Mouse (Mus musculus) adrenal gland, adult (tissue): Measurements from ENCODE around the gene Doc2a.
"Not testable (repeated sequence)": the region's sequence is repeated elsewhere in the genome, so short reads cannot be mapped to it uniquely, and the experiment has no call there.

Experiments
- DNase-seq, 2 experiments: peaks; one replicate each; pipeline ENCODE4 v3.0.0; 2022 to 2023; ENCODE audit warnings: low spot score in 1 of 2; ENCODE audit not compliant: inconsistent age in 2 of 2

Gene Doc2a

DNA sequence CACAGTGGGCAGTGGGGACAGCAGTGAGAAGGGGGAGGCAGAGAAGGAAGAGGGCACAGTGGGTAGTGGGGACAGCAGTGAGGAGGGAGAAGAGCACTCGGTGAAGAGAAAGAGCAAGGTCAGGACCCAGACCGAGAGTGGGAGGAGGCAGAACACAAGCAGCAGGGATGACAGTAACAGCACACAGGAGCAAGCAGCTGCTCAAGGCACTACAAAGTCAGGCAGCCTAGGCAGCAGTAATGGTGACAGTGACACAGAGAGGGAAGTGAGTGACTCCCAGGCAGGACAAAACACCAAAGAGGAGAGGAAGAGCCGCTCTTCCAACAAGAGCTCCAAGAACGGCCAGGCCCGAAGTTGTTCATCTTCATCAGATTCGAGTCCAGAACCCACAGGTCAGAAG lies 16.6 kb downstream of the Doc2a start:
- no peak for DNase-seq

DNA sequence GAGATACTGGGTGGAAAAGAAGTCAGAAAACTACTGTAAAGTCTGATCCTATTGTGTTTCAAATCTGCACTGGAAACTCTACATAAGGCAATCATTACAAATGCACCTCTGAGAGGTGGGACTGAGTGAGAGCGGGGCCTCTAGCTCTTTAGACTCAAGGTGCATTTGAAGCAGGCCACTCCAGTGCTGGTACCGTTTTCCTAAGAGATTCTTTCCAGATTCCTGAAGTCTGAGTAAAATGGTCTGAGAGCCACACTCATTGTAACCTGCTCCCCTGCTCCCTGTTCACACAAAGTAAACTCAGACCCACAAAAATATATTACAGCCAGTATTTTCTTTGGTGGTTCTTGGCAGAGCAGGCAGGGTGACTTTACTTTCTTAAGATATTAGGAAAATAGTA lies 20.3 kb downstream of the Doc2a start:
- DNase-seq: no peak

DNA sequence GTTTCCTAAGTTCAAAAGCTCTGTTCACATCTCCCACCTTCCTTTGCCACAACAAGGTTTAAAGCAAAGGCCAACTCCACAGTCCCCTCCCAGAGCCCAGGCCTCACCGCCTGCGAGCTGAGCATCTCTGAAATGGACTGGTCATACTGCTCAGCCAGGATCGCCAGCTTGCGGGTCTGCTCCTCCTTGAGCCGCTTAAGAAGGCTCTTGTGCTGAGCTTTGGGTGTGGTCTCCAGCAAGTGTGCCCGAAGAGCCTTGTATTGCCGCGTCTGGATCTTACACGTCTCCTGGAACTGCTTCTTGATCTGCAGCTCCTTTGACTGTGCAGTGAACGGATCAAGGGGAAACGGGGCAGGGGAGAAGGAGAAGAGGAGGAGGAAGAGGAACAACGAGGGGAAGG lies 20.8 kb downstream of the Doc2a start:
- no peak for DNase-seq

DNA sequence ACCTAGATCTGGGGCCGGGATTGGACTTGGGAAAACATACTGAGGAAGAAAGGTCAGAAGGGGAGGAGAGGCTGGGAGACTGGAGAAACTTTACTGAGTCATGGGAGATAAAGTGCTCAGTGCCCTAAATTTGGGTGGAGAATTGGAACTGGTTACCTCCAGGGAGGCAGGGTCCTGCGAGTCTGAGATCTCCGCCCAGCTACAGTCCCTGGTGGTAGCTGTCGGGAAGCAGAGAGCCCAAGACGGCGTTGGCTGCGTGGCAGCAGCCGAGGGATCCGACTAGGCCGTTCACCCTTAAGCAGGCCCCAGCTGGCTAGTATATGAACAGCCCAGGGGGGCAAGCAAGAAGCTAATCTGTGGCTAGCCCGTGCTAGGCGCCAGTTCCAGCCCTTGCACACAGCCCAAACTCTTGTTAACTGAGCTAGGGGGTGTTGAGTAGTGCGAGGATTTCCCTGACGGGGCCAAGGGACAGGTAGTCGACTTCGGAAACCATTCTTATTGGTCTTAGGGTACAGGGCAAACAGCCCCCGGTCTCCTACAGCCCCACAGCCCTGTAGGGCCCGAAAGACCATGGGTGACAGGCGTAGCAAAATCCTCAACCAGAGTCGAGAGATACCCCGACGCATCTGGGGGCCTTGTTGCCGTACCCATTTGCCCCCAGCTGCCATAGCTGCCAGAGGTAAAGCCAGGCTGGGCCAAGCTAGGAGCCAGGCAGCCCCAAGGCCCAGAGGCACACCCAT lies 22.7 kb downstream of the Doc2a start:
- DNase-seq: peak in 1 of 2 experiments; percentile 22

DNA sequence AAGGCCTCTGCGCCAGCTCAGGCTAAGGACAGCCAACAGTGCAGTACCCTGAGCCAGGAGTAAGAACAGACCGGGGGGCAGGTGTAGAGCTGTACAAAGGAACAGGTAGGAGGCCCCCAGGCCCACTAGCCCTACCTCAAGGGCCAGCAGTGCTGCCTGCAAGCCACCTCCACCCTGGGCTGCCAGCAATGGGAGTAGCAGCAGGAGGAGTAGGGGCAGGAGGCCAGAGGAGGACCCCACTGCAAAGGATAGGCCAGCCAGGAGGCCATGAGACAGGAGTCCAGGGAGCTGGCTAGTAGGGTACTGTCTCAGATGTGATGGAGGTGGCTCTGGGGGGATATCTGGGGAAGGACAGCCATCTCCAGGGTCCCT lies 23.3 kb downstream of the Doc2a start:
- DNase-seq: peak in 1 of 2 experiments; percentile 25

DNA sequence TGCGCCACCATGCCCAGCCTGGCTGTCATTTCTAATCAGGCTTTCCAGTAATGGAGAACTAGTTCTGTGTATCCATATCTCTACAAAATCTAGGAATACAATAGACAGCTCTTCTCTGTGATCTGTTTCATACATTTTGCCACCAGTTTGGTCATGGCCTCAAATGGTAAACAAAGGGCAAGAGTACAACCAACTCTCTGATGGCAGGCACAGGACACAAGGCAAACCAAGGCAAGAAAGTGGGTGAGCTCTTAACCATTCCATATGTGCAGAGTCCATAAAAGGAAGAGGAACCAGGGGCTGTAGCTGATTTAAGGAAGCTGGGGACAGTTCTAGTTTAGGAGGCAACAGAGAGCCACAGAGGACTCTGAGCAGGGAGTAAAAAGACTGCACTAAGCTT lies 30.0 kb downstream of the Doc2a start:
- DNase-seq: no peak

DNA sequence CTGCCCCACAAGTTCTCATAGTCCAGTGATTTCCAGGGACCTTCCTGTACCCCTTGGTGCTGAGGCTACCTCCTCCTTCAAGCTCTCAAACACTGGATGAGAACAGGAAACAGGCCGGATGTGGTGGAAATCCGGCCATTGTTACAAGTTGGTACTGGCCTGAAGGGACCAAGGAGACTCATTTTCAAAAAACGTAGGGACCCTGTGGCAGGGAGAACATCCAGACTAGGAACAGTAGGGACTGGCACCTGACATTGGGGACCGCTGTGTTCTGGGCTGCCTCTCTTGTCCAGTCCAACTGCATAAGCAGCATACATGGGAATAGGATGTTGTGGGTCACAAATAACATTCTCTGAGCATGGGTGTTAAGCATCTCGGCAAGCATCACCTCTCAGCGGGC lies 33.8 kb downstream of the Doc2a start:
- peak; percentile 44 to 72 for DNase-seq

DNA sequence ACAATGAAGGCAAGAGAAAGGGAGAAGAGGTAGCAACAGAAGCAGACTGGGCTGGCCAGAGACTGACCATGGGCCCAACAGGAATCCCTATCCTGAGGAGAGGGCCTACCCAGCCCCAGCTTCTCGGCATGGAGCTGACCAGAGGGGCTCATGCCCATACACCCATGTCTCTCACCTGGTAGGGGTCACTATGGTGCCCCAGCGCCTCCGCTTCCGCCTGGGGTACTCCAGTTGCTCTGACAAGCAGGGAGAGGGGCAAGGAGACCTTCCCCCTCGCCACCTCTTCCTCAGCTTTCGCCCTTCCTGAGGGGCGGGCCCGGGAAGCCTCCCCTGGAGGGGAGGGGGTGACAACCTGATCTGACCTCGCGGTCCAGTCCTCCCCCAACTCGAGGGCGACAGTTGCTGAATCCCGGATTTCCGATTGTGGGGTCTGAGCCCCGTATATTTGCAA lies 36.5 kb downstream of the Doc2a start:
- peak; percentile 57 to 75 for DNase-seq

DNA sequence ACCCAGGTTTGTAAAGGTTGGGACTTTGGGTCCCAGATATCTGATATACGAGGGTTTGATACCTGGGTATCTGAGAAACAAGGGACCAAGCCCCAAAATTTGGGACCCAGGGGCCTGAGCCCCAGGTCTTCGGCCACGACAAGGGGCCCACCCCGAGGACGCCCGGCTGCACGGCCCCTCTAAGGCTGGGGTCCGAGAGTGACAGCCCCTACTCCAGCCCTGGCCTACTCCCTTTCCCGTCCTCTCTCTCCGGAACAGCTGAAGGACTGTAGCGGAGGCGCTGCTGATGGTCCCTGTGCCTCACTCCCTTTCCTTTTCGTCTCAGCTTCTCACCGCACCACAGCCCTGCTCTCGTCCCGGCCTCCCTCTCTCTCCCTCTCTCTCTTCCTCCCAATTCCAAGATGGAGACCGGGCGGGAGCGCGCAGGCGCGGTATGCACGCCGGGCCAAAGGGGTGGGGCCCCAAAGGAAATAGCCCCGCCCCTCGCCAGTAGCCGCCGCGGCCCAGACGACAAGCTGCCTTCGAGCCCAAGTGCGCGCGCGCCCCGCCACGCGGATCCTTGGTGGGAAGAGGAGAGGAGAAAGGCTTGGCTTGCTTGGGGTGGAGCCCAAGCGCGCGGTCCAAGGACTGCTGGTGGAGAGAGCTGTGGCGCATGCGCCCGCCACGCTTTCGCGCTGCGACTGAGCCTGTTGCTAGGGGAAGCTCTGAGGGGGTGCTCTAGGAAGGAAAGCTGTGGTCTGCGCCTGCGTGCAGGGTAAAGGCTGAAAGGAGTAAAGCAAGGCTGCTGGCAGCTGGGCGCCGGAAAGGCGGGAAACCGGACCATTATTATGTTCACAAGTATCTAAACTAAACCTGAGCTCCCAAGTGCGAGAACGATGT lies 37.3 kb downstream of the Doc2a start, which contains the start of gene Taok2:
Taok2 (minus strand) TSS at position 418 of the 879 bp plus-strand sequence.
- peak; percentile 99 to 100 for DNase-seq

DNA sequence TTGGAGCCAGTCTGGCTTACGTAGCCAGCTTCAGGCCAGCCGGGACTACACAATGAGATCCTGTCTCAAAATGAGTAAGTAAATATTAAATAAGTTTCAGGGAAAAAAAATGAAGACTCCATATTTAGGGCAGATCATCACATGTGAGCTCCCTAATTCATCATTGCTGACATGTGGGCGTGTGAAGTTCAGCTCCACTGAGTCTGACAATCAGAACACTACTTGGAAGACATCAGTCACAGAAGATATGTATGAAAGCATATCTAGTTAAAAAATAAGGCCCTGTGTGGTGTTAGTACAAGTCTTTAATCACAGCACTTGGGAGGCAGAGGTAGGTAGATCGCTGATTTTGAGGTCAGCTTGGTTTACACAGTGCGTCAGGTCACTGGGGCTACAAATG lies 40.1 kb downstream of the Doc2a start:
- peak in 1 of 2 experiments; percentile 18 for DNase-seq

DNA sequence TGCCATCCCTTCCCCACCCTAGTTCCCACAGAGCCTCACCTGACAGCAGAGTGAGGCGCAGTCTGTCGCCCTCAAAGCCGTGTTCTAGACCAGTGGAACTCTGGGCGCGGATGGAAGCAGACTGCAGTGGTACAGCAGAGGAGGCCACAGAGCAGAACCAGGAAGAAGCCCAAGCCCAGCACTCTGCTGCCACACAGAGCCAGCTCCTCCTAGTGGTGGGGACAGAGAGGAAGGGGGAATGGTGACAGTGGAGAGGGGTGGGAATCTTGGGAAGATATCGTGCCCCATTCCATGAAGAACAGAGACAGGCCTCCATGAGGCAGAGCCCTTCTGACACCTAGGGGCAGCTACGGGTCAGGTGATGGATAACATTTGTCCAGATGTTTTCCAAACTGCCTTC lies 41.6 kb downstream of the Doc2a start:
- peak in 1 of 2 experiments; percentile 58 for DNase-seq

DNA sequence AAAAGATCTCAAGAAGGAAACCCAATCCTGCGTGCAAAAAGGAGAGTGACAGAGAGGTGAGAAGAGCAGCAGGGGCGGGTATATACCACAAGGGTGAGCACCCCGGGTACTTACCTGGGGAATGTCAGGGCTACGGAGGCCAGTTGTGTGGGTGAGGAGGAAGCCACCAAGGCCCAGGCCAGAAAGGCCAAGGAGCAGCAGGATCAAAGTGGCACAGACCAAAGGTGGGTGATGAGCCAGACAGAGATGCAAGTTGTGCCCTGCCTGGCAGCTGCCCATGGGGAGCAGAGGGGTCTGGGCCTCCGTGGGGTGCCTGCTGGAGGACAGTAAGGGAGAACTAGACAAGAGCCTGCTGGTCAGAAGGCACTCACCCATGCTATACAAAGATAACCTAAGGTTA lies 49.7 kb downstream of the Doc2a start:
- peak in 1 of 2 experiments; percentile 48 for DNase-seq

DNA sequence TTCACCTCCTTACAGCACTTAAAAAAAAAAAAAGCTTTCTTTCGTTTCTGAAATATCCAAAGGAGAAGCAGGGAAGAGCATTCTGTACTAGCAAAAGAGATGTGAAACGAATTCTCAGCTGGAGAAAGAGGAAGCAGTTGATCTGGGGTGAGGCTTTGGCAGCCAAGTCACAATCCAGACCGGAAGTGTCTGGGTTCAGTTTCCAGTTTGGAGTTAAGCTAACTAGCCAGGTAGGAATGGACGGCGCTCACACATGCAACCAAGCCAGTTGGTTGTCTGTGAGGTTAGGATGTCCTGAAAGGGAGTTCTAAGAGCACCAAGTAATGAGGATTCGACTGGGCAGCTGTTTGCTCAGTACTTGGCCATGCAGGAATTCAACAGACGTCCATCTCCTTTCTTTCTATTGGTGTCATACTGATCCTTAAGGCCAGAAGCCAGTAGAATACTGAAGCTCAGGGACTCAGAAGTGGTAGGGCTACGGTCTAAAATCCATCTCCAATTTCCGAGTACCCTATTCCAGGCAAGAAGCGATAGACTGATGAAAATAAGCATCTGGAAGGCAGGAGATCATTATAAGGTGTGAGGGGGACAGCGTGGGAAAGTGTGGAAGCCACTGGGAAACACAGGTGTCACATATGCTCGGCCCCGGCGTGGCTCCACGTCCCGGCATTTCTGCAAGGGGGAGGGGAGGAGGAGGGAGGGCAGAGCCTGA lies 50.3 kb downstream of the Doc2a start:
- no peak for DNase-seq

DNA sequence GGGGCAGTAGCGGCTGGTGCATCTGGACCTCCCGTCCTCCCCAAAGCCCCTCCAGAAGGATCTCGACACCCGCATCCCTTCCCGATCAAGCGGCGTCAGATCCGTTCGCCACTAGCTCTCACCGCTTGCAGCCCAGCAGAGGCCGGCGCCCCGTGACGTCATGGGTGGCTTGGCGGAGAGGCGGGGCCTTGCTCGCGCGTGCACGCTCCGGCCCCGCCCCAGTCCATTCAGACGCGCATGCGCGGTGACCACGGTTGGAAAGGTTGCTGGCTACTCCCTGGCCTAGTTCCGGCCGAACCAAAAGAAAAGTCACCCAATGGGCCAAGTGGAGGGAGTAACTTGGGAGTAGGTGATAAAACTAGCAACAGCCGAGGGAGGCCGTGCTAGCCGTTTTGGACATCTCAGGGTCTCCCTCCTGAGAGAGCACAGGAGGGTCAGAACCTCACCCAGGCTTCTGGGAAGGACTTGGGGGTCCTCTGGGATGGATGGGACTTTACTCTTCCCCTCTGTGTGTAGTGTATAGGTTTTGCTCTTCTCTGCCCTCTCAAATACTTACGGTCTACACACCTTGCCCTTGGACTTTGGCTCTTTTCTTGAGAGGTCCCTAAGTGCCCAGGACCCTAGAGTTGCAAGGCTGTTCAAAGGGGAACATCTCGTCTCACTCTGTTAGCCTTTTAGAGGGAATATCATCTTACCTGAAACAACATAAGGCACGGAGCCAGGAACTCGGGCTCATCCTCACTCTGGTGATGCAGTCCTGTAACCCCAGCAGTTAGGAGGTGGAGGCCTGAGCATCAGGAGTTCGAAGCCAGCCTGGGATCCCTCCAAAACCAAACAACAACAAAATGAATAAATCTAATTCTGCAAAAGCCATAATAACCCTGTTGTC lies 51.1 kb downstream of the Doc2a start:
- peak; percentile 97 to 99 for DNase-seq

DNA sequence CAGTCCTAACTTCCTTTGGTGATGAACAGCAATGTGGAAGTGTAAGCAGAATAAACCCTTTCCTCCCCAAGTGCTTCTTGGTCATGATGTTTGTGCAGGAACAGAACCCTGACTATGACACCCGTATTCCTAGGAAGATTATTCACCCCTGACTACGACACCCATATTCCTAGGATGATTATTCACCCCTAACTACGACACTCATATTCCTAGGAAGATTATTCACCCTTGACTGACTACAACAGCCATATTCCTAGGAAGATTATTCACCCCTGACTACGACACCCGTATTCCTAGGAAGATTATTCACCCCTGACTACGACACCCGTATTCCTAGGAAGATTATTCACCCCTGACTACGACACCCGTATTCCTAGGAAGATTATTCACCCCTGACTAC lies 52.6 kb downstream of the Doc2a start:
- not testable (repeated sequence) for DNase-seq
